Mouse (Mus musculus): ENCODE data around the gene Lsp1.

GRCm38 (mm10) chr7:142428213-142428612 lies 32.4 kb upstream of the Lsp1 start:
- TF ChIP-seq POLR2A (IDR thresholded peaks at IDR 0.05; ENCODE audit: insufficient read length, low read depth) (no peak), MAX (IDR thresholded peaks at IDR 0.05; ENCODE audit: low read depth) (no peak), TCF3 (IDR thresholded peaks at IDR 0.05; ENCODE audit: insufficient read length, low read depth) (no peak), TCF12 (IDR thresholded peaks at IDR 0.05; ENCODE audit: insufficient read depth, poor library complexity, severe bottlenecking) (no peak)

Measured in myocyte (in vitro differentiated cells).